Mouse (Mus musculus) heart, adult 2 months (tissue): ENCODE measurements at regions not wholly inside any gene's neighbourhood (a gene's known extent, or its start where the extent isn't known, plus 50 kb on each side); places are given as distances from the start of the nearest gene placed in this dataset.

Source experiments
- CTCF ChIP-seq: fragments of 200-600 bp; IDR thresholded peaks from 2 replicates; pipeline ENCODE4 v1.8.1; 2022; ENCODE audit warnings: antibody characterized with exemption, mild to moderate bottlenecking, moderate library complexity
- EP300 ChIP-seq: fragments of 200-500 bp; IDR thresholded peaks from 2 replicates; pipeline ENCODE4 v1.6.1; 2011; ENCODE audit warnings: low read depth, low read length, control low read depth; ENCODE audit not compliant: insufficient read depth
- POLR2A ChIP-seq: fragments of 200-500 bp; IDR thresholded peaks from 2 replicates; pipeline ENCODE4 v1.6.1; 2011; ENCODE audit warnings: mild to moderate bottlenecking, low read depth, low read length, control low read depth; ENCODE audit not compliant: insufficient read depth

DNA sequence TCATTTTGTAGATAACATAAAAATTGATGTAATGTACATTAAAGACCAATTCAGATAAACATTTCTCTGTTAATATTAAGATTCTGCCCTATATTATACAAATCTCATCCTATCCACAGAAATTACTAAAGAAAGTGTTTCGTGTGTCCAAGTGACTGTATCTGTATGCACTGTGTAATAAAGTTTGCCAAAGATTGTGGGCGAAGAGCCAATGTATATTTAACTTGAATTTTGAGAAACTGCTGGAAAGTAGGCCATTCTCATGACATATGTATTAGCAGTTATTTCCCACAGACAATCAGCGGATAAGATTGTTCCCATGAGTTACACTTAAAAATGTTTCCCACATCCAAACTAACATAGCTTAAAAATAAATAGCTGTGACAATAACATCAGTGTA lies 269.9 kb downstream of the Slitrk6 start:
- TF ChIP-seq POLR2A (no peak), CTCF (no peak), EP300 (no peak)
